Mouse (Mus musculus): ENCODE data around the gene Srek1ip1.

Gene Srek1ip1

GRCm38 (mm10) chr13:104843295-104844089 lies 51.2 kb downstream of the Srek1ip1 start:
- DNase-seq = no peak

GRCm38 (mm10) chr13:104853645-104854044 lies 61.4 kb downstream of the Srek1ip1 start:
- DNase-seq = no peak

- DNase-seq = peak; percentile 16
Measured at GRCm38 (mm10) chr13:104863127-104863979, 71.1 kb downstream of the Srek1ip1 start, which contains the start of gene Shisal2b. Shisal2b (minus strand) TSS chr13:104863893.

GRCm38 (mm10) chr13:104866726-104867125 lies 74.4 kb downstream of the Srek1ip1 start:
- peak; percentile 5 for DNase-seq

DNA sequence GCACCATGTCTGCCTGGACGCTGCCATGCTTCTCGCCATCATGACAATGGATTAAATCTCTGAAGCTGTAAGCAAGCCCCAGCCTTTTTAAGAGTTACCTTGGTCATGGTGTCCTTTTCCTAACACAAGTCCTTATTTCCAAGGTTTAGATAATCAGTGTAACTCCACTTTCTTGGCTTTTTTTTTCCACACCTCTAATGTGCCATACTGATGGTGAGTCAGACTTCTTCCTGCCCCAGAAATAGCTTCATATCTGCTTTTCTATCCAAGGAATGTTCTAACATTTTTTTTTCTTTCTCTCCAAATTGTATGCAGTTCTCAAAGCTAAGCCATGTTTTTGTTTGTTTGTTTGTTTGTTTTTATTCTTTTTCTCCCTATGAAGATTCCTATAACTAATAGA lies 77.6 kb downstream of the Srek1ip1 start:
- DNase-seq = no peak

- DNase-seq = no peak
Measured at GRCm38 (mm10) chr13:104878508-104878907, 86.2 kb downstream of the Srek1ip1 start.

DNA sequence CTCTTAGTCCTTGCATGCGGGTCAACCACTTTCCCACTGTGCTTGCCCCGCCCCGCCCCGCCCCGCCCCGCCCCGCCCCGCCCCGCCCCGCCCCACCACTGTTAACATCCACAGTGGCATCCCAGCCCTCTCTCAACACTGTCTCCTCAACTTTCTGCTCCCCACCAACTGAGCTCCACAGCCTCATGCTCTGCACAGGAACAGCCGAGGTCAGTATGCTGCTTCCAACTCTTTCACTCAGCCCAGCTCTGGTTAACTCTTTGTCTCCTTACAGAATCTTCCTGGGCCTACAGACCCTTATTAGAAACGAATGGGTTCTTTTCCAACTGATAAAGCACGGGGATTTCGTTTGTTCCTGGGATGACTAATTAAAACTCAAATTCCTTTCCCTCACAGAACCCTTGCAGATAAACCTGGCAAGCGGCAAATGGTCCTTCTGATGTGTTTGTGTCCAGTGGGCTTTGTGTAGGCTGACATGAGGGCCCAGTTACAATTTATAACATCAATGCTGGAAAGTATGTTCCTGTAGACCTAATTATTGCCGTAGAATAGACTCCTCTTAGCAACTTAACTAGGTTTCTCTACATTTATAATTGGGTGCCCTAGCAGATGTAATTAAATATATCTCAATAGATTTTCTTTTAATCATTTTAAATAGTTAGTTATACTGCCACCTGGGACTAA lies 91.4 kb downstream of the Srek1ip1 start:
- no peak for DNase-seq

DNA sequence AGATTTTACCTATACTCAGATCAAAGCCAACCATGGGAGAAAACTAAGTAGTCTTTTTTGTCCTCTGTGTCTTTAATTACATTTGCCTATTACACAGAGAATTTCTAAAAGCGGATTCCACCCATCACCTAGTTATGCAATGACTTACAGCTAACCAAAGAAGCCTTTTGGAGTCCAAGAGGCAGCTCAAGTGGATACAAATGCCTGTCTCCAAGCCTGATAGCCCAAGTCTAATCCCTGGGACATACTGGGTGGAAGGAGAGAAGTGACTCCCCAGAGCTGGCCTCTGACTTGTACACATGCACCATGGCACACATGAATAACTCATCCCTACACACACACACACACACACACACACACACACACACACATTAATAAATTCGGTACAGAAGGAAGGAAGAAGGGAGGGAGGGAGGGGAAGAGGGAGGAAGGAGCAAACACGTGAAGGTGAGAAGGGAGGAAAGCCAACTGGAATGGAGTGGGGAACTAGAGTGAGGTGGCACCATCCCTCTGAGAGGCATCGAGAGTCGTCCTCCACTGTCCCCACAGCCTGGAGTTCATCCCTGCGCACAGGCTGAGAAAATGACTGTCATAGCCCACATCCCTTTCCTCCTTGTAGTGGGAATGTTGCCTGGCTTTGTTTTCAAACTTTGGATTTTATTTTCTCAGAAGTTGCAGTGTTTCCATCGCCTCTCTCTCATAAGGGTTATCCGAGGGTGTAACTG lies 94.2 kb downstream of the Srek1ip1 start:
- no peak for DNase-seq

Data from cerebellum, adult 9-11 months (tissue).